Mouse (Mus musculus) G1E (cell line): ENCODE measurements at regions not wholly inside any gene's neighbourhood (a gene's known extent, or its start where the extent isn't known, plus 50 kb on each side); places are given as distances from the start of the nearest gene placed in this dataset.

ENCODE experiments used
- ATAC-seq: 2 replicates; pipeline ENCODE4 v1.8.0; 2016; ENCODE audit warnings: mild to moderate bottlenecking; ENCODE audit not compliant: insufficient number of reproducible peaks, poor library complexity, low FRiP score, severe bottlenecking; ENCODE audit errors: extremely low read depth
- DNase-seq: peaks from one replicate; pipeline ENCODE4 v3.0.0; 2012; ENCODE audit warnings: low spot score
- H3K27me3 ChIP-seq: 2 replicates; pipeline ENCODE4 v1.6.1; 2012; ENCODE audit warnings: mild to moderate bottlenecking, low read length, inconsistent platforms; ENCODE audit not compliant: insufficient read depth
- H3K36me3 ChIP-seq: replicated peaks from 2 replicates; pipeline ENCODE3; 2012; ENCODE audit warnings: mild to moderate bottlenecking, inconsistent platforms
- H3K4me1 ChIP-seq: 2 replicates; pipeline ENCODE4 v1.6.1; 2012; ENCODE audit warnings: low read depth, low read length, inconsistent platforms, mixed read lengths; ENCODE audit not compliant: insufficient read depth
- H3K4me3 ChIP-seq: 2 replicates; pipeline ENCODE4 v1.5.1; 2012; ENCODE audit warnings: low read depth, mild to moderate bottlenecking, inconsistent platforms, low read length, moderate library complexity, mixed read lengths
- H3K9me3 ChIP-seq: replicated peaks from 2 replicates; pipeline ENCODE4 v1.6.1; 2012; ENCODE audit warnings: inconsistent platforms
- CTCF ChIP-seq: IDR thresholded peaks from 2 replicates; pipeline ENCODE4 v1.5.1; 2012; ENCODE audit warnings: low read depth, low read length, inconsistent platforms, mixed read lengths
- GATA1 ChIP-seq: IDR thresholded peaks from 2 replicates; pipeline ENCODE4 v1.6.1; 2012; ENCODE audit warnings: borderline replicate concordance, low read length, inconsistent platforms, mixed read lengths
- GATA2 ChIP-seq: IDR thresholded peaks from 2 replicates; pipeline ENCODE4 v1.6.1; 2012; ENCODE audit warnings: low read depth, low read length, inconsistent platforms, borderline replicate concordance
- POLR2AphosphoS5 ChIP-seq: IDR thresholded peaks from 2 replicates; pipeline ENCODE4 v1.6.1; 2012; ENCODE audit warnings: low read depth, low read length, inconsistent platforms; ENCODE audit not compliant: insufficient replicate concordance
- TAL1 ChIP-seq: conservative IDR thresholded peaks from 2 replicates; pipeline ENCODE4 v1.6.1; 2012; ENCODE audit warnings: low read depth, low read length, inconsistent platforms, mixed read lengths

- Histone ChIP-seq H3K9me3 (peaks cover 33% of the 10 kb centered on the region), H3K4me3 (no peak overlapping the region), H3K27me3 (no peaks in the 10 kb centered on the region), H3K36me3 (no peaks in the 10 kb centered on the region), H3K4me1 (no peaks in the 10 kb centered on the region)
- ATAC-seq (no peak), DNase-seq (no peak)
- TF ChIP-seq GATA2 (no peak), TAL1 (no peak), GATA1 (no peak), CTCF (no peak), POLR2AphosphoS5 (no peak)
Observed at GRCm38 (mm10) chr1:77298713-77299132, 216.2 kb downstream of the Epha4 start.

- DNase-seq (no peak), ATAC-seq (no peak)
- H3K9me3 ChIP-seq = peaks cover 28% of the 10 kb centered on the region
- no peak overlapping the region for H3K4me3 ChIP-seq
- no peaks in the 10 kb centered on the region for H3K4me1 ChIP-seq
- TF ChIP-seq POLR2AphosphoS5 (no peak), CTCF (no peak), TAL1 (no peak), GATA1 (no peak), GATA2 (no peak)
- no peaks in the 10 kb centered on the region for H3K27me3 ChIP-seq
- H3K36me3 ChIP-seq = no peaks in the 10 kb centered on the region
Observed at GRCm38 (mm10) chr1:77300806-77301205, 214.1 kb downstream of the Epha4 start.

GRCm38 (mm10) chr1:77304770-77305169 is 210.1 kb downstream of the Epha4 start:
- Histone ChIP-seq H3K4me1 (no peaks in the 10 kb centered on the region), H3K27me3 (no peaks in the 10 kb centered on the region), H3K36me3 (no peaks in the 10 kb centered on the region), H3K4me3 (no peak overlapping the region), H3K9me3 (peaks cover 31% of the 10 kb centered on the region)
- TF ChIP-seq TAL1 (no peak), GATA1 (no peak), CTCF (no peak)
- ATAC-seq (no peak), DNase-seq (no peak)

DNA sequence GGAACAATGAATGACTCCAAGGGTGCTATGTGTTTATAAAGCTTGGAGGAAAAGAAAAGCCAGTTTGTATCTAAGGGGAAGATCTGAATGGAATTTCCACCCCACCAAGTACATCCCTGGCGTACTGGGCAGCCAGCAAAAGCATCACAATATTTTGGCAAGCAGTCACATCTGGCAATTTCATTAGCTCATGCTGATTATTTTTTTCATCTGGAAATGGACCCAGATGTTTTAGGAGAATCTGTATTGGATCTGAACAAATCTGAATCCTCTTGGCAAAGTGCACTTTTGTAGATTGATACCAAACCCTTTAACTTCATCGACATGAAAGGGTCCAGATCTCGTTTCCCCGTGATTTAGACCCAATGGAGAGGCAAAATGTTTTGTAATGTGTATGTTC is 207.1 kb downstream of the Epha4 start:
- Histone ChIP-seq H3K4me3 (no peak overlapping the region), H3K36me3 (no peaks in the 10 kb centered on the region), H3K27me3 (no peaks in the 10 kb centered on the region), H3K9me3 (peaks cover 30% of the 10 kb centered on the region), H3K4me1 (no peaks in the 10 kb centered on the region)
- ATAC-seq (no peak), DNase-seq (no peak)
- no peak for TF ChIP-seq TAL1
- TF ChIP-seq POLR2AphosphoS5 = no peak
- TF ChIP-seq GATA2 = no peak
- no peak for TF ChIP-seq GATA1
- TF ChIP-seq CTCF = no peak

GRCm38 (mm10) chr1:77313119-77313518 is 201.8 kb downstream of the Epha4 start:
- H3K4me3 ChIP-seq = no peak overlapping the region
- H3K9me3 ChIP-seq = peaks cover 45% of the 10 kb centered on the region
- DNase-seq = no peak
- ATAC-seq = no peak
- no peak for TF ChIP-seq GATA1
- no peak for TF ChIP-seq TAL1
- no peak for TF ChIP-seq GATA2
- TF ChIP-seq POLR2AphosphoS5 = no peak
- no peak for TF ChIP-seq CTCF
- H3K36me3 ChIP-seq = no peaks in the 10 kb centered on the region
- H3K27me3 ChIP-seq = no peaks in the 10 kb centered on the region
- no peaks in the 10 kb centered on the region for H3K4me1 ChIP-seq

DNA sequence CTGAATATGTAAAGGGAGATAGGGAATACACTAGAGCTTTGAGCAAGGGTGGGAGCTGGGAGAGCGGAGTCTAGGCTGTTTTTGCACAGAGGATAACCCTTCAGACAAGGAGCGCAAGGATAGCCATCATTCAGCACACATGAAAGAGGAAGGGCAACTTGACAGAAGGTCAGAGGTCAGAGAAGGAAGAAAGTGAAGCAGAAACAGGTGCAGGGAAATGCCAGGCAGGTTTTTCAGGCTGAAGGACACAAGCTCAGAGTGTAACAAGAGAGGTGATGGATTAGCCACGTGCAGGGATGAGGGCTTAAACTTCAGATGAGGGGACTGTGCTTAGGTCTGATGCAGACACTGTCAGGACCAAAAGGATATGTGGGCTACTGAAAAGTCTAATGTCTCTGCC is 199.5 kb downstream of the Epha4 start:
- H3K4me1 ChIP-seq = no peaks in the 10 kb centered on the region
- no peak for ATAC-seq
- peaks cover 51% of the 10 kb centered on the region for H3K9me3 ChIP-seq
- H3K27me3 ChIP-seq = no peaks in the 10 kb centered on the region
- TF ChIP-seq GATA2 (no peak), GATA1 (no peak), TAL1 (no peak)
- no peak for DNase-seq
- H3K36me3 ChIP-seq = no peaks in the 10 kb centered on the region
- no peak overlapping the region for H3K4me3 ChIP-seq

DNA sequence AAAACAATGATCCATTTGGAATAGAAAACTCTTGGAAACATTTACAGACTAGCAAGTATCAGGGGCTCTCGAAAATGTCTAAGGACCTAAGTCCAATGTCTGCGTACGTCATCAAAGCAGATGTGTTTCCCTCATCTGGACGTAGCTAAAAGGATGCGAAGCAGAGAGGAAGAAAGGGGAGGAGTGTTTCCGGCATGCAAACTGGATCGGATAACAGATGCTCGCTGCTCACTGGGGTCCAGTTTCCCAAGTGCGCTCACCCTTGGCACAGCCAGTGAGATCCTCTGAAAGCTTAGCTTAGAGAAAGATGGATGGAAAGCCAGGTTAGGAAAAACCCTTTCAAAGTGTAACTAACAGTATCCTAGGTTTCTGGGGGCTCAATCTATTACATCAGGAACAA is 198.7 kb downstream of the Epha4 start:
- peaks cover 54% of the 10 kb centered on the region for H3K9me3 ChIP-seq
- DNase-seq = no peak
- no peaks in the 10 kb centered on the region for H3K4me1 ChIP-seq
- TF ChIP-seq TAL1 (no peak), CTCF (no peak), POLR2AphosphoS5 (no peak), GATA2 (no peak), GATA1 (no peak)
- no peak overlapping the region for H3K4me3 ChIP-seq
- H3K36me3 ChIP-seq = no peaks in the 10 kb centered on the region
- H3K27me3 ChIP-seq = no peaks in the 10 kb centered on the region
- ATAC-seq = no peak
